Mouse (Mus musculus) adrenal gland, postnatal 4 days (tissue): ENCODE results near the gene Atoh7. TPM values are rescaled to one million over a fixed set of nuclear protein-coding genes. Genes with fewer than 3 reads are reported as not detected.
"Not testable (repeated sequence)": the region's sequence is repeated elsewhere in the genome, so short reads cannot be mapped to it uniquely, and the experiment has no call there.

Experiments used
- DNase-seq, 2 experiments: peaks; one replicate each; pipeline ENCODE4 v3.0.0; 2021 to 2022; ENCODE audit warnings: low spot score in 2 of 2, mixed read lengths in 2 of 2
- long read RNA-seq, 2 experiments: library from polyadenylated mRNA; stranded (forward); transcript quantifications; one replicate each; pipeline ENCODE4 v2.0.0; 2021
- total RNA-seq, 2 experiments: library from RNA; stranded (reverse); gene quantifications; 2 replicates each; pipeline ENCODE4 v1.2.3; 2021

Atoh7 gene
- total RNA-seq = not detected
- long read RNA-seq, experiment 1 = 0 reads
- long read RNA-seq, experiment 2 = 0 reads

DNA sequence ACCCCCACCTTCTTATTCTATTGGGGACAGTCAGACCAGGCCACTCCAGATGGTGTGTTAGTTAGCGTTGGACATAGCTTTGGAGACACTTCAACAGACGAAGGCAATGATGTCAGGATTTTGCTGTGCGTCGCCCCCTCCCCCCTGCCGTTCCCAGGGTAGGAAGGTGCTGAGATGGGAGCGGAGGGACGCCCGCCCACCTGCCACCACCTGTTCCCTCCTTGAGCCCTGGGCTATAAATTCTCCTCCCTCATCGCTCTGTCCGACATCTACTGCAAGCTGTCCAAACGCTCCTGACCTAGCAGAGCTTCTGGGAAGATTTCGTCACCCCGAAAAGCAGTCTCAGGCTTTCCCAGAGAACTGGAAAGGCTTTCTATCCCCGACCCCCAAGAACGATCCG lies at the start of gene Atoh7:
Atoh7 (plus strand) TSS at position 131 of the 400 bp plus-strand sequence.
- DNase-seq = no peak

- DNase-seq = no peak
Measured at GRCm38 (mm10) chr10:63051267-63051666, 48.2 kb upstream of the Atoh7 start.

DNA sequence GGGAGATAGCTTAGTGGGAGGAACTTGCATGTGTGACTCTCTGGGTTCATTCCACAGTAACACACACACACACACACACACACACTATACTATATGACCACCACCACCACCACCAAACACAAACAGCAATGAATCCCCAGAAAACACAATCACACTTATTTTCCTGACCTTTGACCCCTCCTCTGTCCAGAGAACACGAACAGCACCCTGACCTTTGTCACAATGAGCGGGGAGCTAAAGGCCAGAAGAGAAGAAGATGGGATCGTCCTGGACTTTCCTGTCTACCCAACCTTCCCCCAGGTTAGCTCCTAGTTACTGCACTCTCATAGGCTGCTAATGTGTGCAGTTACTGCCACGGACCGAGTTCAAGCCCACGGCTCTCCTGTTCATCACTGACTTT lies 47.4 kb upstream of the Atoh7 start:
- no peak for DNase-seq

DNA sequence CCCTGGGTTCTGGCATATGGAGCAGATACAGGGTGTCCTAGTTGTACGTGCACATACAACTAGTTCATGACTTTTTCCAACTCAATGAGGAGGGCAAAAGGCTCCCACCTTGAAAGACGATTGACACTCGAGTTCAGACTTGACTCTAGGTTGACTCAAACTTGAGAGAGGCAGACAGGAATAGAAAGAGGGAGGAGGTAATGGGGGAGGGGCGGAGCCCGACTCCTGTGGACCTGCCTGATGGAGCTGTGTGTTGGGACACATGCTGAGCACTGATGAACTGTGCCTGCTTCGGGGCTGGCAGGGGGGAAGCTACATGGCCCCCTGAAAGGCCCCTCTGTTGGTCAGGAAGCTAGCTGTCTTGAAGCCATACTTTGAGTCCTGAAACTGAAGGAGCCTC lies 46.4 kb upstream of the Atoh7 start:
- DNase-seq = no peak

DNA sequence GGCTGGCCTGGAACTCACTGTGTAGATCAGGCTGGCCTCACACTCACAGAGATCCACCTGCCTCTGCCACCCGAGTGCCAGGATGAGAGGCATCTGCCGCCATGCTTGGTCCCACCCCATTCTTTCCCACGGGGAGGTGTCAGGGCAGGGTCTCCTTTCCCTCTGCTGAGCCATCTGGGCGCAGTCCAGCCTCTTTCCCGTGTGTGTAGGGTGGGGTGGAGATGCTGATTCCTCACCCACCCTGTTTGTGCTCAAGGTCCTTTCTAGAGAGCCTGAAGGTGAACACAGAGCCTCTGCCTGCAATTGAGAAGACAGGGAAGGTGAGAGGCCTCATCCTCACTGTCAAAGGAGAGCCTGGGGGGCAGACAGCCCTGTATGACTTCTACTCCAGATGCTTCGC lies 45.4 kb upstream of the Atoh7 start:
- DNase-seq = not testable (repeated sequence)

GRCm38 (mm10) chr10:63054586-63054985 lies 44.9 kb upstream of the Atoh7 start:
- no peak for DNase-seq

DNA sequence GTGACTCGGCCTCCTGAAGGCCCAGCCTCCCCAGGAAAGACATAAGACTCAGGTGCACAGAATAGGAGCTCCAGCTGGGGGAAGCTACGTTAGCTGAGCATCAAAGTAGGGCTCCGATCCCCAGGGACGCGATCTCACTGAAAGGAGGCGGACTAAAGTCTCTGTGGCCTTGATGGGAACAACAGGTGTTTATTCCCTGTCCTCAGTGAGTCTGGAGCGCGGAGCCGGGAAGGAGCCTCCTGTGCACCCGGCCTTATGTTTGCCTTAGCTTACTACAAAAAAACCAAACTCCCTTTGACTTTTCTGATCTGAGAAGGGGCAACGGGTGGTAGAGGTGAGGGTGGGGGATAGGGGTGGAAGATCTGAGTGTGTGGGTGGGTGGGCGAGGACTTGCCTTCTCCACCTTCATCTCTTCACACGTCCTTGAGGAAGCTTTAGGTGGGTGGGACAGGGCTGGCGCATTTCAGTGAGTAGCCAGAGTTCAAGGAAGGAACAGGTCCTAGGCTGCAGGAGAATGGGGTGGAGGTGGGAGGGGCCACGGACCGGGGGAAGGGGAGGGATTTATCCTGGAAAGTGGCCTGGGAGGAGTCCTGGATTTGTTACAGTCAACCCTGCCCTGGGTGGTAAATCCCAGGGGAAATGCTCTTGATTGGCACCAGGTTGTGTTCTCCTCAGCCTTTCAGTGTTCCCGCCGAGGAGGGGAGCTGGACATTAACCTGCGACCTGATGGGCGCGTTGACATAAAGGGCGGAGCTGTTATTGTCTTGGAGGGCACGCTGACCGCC lies 42.3 kb upstream of the Atoh7 start:
- DNase-seq = no peak

GRCm38 (mm10) chr10:63059862-63060261 lies 39.6 kb upstream of the Atoh7 start, which contains the start of gene Pbld1:
Pbld1 (plus strand) TSS chr10:63060162.
- DNase-seq = no peak

GRCm38 (mm10) chr10:63060406-63060805 lies 39.0 kb upstream of the Atoh7 start:
- DNase-seq = no peak

GRCm38 (mm10) chr10:63061266-63061665 lies 38.2 kb upstream of the Atoh7 start:
- no peak for DNase-seq

- no peak for DNase-seq
Measured at GRCm38 (mm10) chr10:63062696-63063095, 36.8 kb upstream of the Atoh7 start.

DNA sequence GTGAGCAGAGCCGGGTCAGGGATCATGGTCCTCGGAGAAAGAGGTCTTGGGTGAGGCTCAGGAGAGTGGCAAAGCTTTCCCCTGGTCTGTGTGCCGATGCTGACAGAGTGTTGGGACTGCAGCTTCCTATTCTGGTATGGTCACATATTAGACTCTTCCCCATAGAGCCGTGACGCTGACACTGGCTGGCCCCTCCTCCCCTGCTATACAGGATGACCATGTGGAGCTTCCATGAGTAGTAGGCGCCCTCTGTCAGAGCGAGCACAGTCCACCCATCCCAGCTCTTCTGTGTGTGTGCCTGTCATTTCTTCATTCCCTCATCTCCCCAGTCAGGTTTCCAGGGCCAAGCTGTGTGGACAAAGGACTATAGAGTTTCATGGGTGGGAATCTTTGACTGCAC lies 36.1 kb upstream of the Atoh7 start:
- no peak for DNase-seq

DNA sequence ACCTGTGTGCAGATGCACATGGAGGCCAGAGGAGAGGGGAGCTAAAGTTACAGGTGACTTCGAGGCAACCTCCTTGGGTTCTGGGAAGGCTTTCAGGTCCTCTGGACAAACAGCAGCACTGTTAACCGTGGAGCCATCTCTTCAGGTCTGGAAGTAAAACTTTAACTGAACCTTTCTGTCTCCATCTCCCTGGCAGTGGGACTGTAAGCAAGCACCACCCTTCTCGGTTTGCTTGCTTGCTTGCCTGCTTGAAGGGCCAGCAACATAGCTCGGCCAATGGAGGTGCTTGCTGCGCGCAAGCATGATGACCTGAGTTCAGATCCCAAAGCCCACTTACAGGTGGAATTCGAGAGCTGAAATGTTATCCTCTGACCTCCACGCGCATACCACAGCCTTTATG lies 34.9 kb upstream of the Atoh7 start:
- no peak for DNase-seq

- no peak for DNase-seq
Measured at GRCm38 (mm10) chr10:63065561-63065960, 33.9 kb upstream of the Atoh7 start.

GRCm38 (mm10) chr10:63065988-63066387 lies 33.5 kb upstream of the Atoh7 start:
- DNase-seq = peak; percentile 56 to 60

GRCm38 (mm10) chr10:63086304-63086703 lies 13.1 kb upstream of the Atoh7 start:
- no peak for DNase-seq

DNA sequence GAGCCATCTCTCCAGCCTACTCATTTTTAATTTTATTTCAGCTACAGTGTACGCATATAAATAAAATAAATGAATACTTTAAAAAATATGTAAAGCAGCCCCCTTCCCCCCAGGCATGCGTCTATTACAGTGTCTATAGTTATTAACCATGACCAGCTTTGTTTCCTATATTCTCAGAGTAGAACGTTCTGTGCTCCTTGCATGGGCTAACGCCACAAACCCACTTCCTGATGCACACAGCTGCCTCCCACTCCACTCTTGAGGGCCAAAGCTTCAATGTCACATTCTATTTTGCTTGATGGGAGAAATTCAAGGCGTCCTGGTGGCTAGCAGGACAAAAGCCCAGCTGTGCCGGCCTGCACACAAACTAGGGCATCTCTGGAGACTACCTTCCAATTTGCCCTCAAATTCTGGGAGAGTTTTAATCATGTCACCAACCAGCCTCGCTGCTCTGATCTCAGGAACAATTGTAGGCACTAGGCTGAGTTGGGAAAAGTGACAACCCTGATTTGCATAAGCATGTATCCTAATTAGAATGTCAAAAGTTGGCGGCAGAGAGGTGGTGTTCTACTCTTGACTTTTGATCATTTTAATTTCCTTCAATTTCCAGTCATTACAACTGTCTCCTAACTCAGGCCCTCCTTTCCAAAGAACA lies 10.2 kb upstream of the Atoh7 start:
- no peak for DNase-seq

- DNase-seq = no peak
Measured at GRCm38 (mm10) chr10:63089758-63090571, 9.5 kb upstream of the Atoh7 start.

DNA sequence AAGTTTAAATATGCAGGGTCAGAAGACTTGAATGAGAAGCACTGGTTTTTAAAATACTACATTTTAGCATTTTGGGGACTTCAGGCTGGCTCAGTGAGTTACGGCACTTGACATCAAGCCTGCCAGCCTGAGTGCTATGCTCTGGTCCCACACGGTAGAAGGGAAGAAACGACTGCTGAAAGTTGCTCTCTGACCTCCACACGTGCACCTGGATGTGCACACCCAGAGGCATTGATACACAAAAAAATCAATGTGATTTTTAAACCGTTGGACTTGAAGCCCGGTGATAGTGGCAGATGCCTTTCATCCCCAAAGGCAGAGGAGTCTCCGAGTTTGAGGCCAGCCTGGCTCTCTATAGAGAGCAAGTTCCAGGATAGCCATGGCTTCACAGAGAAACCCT lies 7.5 kb upstream of the Atoh7 start:
- no peak for DNase-seq

DNA sequence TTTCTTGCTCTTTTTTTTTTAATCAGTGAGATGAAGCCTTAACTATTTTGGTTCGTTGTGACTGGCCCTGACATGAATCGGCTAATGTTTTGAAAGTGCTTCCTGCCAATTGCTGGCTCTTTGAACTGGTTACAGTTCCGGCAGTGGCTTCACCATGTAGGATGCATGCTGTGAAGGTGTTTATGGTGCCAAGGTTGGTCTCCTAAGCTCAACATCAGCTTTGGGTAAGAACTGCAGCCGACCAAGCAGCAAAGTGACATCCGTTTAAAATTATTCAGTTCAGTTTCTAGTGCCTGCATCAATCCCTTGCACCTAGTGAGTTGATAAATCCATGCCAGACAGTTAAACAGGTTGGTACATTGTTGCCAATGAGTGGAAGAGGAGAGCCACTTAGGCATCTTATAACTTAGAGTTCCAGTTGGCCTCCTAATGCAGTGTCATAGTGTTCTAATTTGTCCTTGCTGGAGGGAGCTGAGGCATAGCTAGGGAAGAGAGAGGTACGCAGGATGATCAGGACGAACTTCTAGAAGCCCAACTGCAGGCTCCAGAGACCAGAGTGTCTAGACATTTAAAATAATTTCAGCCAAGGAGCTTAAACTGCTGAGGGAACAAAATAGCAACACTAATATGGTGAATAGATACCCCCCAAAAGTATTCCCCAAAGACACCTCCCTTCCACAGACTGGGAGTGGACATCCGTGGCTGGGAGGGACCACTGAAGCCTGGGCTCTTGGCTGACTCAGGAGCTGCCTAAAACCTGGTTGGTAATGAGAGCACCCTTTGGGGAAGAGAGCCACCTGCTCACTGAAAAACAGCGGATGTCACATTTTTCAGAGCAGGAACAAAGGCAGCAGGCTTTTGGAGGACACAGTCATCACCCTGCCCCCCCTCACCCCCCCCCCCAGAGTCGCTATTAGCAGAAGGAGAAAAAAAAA lies 6.6 kb upstream of the Atoh7 start:
- DNase-seq = no peak

DNA sequence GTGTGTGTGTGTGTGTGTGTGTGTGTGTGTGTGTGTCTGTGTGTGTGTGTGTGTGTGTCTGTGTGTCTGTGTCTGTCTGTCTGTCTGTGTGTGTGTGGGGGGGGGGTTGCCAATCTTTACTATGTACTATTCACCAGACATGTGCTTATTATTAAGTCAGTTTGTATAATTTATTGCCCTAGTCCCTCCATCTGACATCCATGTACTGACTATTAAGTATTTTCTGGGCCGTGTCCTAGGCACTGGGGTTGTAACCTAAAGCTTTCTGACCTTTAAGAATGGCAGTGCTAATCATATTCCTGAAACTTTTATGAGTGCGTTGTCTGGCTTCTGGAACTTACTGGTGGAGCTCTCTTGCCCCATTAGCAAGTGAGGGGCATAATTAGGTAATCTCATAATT lies 2.7 kb upstream of the Atoh7 start:
- no peak for DNase-seq
